Mouse (Mus musculus): ENCODE measurements around the gene Maml3. TPM values are rescaled to one million over a fixed set of nuclear protein-coding genes. Genes with fewer than 3 reads are reported as not detected.

The Maml3 gene
- polyA plus RNA-seq, 1 experiment from 2014 or later = 1.5 TPM

DNA sequence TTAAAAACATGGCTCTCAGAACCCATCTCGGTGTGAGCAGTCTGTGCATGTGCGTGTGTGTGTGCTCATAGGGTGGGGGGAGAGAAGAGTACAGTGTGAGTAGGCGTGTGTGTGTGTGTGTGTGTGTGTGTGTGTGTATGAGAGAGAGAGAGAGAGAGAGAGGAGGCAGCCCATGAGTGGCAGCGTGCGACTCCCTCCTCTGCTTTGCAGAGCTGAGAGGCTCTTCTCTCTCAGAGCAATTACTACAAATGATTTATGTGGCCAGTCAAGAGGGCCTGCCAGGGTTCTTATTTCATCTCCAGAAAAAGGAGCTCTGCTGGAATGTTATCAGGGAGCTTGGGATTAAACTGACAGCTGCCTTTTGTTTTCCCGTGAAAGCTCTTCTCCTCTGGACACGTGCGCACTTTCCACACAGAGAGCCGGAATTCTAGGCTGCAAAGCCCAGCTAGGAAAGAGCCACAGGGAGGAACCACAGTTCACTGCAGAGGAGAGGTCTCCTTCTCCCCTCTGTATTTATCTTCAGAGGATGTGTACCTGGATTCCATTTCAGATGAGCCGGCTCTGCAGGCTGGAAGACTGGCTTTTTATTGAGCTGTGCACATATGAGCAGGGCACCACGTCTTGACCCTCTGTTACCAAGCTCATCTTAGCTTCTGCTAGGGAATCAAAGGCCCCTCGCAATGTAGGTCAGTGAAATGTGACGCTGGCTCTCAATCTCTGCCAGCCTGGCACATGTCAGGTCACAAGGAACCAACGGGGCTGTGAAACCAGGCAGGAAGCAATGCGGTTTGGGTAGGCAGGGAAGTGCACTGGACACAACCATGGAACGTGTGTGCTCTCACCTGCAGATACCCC is 325.9 kb downstream of the Maml3 start:
- H3K4me2 ChIP-seq = no peak overlapping the region
- ATAC-seq = no peak
- H3K4me1 ChIP-seq = peaks cover 13% of the 10 kb centered on the region
- H3K9me3 ChIP-seq (replicated peaks) = no peaks in the 10 kb centered on the region
- no peaks in the 10 kb centered on the region for H3K36me3 ChIP-seq
- H3K27ac ChIP-seq = no peak overlapping the region
- no peak overlapping the region for H3K9ac ChIP-seq
- no peak overlapping the region for H3K4me3 ChIP-seq
- no peaks in the 10 kb centered on the region for H3K27me3 ChIP-seq (replicated peaks)
- WGBS (ENCODE audit: insufficient replicate concordance) = 56% methylated on average over 16 of the region's 16 CpGs

DNA sequence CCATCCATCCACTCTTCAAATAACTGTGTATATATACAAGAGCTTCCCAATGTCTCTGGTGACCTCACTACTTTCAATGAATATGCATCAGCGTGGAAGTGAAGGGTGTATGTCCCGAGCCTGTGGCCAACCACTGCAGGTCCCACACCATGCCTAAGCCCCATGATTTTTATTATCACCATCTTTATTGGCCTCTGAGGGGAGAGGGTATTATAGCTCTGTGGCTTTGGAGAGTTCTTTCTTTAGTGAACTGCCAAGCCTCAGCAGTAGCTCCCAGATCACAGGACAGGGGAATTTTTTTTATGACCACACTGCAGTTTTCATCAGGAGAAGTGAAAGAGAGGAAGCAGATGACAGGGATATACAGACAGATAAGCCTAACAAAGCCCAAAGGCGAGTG is 326.7 kb downstream of the Maml3 start:
- WGBS (ENCODE audit: insufficient replicate concordance) = 30% methylated on average over 3 of the region's 3 CpGs
- Histone ChIP-seq H3K27me3 (replicated peaks) (no peaks in the 10 kb centered on the region), H3K36me3 (no peaks in the 10 kb centered on the region), H3K4me1 (peaks cover 13% of the 10 kb centered on the region), H3K9me3 (replicated peaks) (no peaks in the 10 kb centered on the region), H3K9ac (no peak overlapping the region), H3K4me3 (no peak overlapping the region), H3K4me2 (no peak overlapping the region), H3K27ac (no peak overlapping the region)
- no peak for ATAC-seq

DNA sequence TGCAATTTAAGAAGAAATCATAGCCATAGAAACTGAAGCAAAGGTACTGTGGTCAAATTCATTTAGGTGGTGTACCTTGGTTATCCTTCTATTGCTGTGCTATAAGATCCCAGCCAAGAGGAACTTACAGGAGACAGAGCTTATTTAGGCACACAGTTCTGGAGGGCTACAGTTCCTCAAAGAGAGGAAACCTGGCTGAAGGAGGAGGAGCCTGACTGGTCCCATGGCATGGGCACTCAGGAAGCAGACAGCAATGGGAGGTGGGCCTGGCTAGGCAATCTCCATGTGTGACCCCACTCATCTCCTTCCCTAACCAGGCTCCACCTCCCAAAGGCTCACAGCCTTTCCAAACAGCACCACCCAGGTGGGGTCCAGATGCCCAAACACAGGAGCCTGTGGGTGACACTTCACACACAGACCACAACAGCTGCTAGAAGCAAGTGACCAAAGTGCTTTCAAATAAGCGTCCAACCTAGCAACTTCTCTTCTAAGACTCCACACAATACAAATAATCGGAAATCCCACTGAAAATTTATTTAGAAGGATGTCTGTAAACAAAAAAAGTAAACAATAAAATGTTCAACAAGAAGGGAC is 328.8 kb downstream of the Maml3 start:
- ATAC-seq = no peak
- Histone ChIP-seq H3K27me3 (replicated peaks) (no peaks in the 10 kb centered on the region), H3K9me3 (replicated peaks) (no peaks in the 10 kb centered on the region), H3K4me2 (no peak overlapping the region), H3K27ac (no peak overlapping the region), H3K4me3 (no peak overlapping the region), H3K36me3 (no peaks in the 10 kb centered on the region), H3K4me1 (peaks cover 13% of the 10 kb centered on the region), H3K9ac (no peak overlapping the region)
- 63% methylated on average over 2 of the region's 2 CpGs for WGBS (ENCODE audit: insufficient replicate concordance)

DNA sequence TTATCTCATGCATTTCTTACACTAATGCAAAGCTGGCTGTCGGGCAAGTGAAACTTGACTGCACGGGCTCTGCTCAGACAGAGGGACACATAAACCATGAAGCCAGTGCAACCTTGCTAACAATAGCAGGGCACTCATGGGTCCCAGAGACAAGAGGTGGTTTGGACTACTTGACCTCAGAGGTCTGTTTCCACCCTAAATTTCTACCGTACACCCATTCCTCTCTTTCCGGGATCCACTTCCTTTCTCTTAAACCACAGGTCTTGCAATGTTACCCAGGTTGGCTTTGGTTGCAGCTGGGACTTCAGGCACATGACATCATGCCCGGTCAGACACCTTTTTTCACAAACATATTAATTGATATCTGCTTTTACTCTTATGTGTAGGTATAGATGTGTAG is 331.3 kb downstream of the Maml3 start:
- Histone ChIP-seq H3K9ac (no peak overlapping the region), H3K4me3 (no peak overlapping the region), H3K4me2 (no peak overlapping the region), H3K9me3 (replicated peaks) (no peaks in the 10 kb centered on the region), H3K4me1 (peaks cover 6% of the 10 kb centered on the region), H3K36me3 (no peaks in the 10 kb centered on the region), H3K27ac (no peak overlapping the region), H3K27me3 (replicated peaks) (no peaks in the 10 kb centered on the region)
- no peak for ATAC-seq
- 42% methylated on average over 5 of the region's 5 CpGs for WGBS (ENCODE audit: insufficient replicate concordance)

DNA sequence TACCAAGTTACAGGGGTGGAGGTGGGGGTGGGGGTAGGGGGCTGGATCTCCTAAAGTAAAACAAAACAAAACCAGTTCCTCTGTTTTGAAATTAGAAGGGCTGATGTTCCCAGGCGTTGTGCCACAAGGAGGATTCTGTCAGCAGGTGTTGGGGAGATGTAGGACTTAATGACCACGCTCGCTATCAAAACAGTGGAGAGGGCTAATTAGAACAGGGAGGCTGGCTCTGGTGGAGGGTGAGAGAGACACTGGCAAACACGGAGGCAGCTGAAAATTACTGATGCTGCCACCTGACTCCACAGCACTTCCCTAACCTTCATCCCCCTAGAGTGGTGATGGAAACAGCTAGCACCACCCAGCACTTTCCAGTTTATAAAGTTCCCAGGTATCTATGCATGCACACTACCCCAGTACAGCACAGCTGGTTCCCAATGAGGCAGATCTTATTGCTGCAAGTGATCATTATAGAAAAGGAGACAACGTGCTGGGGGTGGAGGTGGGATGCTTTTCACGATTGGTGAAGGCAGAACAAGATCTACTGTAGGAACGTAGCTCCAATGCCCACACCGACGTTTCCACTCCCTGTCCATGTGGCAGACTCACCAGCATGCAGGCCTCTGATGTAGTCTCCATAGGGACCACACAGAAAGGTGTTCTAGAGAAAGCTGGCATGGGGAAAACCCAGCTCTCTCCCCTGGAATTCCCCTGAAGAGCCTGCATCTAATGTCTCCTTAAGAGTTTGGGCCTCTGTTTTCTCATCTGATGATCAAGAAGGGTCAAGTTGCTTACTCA is 332.8 kb downstream of the Maml3 start:
- Histone ChIP-seq H3K9ac (no peak overlapping the region), H3K36me3 (no peaks in the 10 kb centered on the region)

DNA sequence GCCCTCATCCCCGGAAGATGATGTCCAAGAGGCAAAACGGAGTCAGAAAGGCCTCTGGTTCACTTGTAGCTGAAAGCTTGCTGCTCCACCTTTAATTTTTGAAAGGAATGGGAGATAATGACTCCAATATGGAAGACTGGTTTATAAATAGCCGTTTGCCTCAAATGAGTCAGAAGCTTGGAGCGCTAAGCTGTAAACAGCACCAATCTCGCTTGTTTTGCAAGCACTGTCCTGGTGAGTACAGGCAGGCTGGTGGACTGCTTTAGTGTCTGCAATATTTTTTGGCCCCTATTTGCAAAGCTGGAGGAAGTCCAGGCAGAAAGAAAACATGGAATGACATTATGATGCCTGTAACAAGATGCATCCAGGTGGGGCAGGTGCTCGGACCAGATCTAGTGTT is 335.7 kb downstream of the Maml3 start:
- H3K27me3 ChIP-seq (replicated peaks) = no peaks in the 10 kb centered on the region
- no peaks in the 10 kb centered on the region for H3K9me3 ChIP-seq (replicated peaks)
- H3K36me3 ChIP-seq = no peaks in the 10 kb centered on the region
- H3K4me1 ChIP-seq = no peaks in the 10 kb centered on the region; the same call in none of the 2 replicates
- 79% methylated on average over 6 of the region's 6 CpGs for WGBS (ENCODE audit: insufficient replicate concordance)
- no peak for ATAC-seq
- no peak overlapping the region for H3K27ac ChIP-seq
- H3K9ac ChIP-seq = no peak overlapping the region
- no peak overlapping the region for H3K4me3 ChIP-seq
- H3K4me2 ChIP-seq = no peak overlapping the region

More for the DNA sequence above, 332.8 kb downstream of the Maml3 start:
- no peaks in the 10 kb centered on the region for H3K27me3 ChIP-seq (replicated peaks)
- no peaks in the 10 kb centered on the region; the same call in none of the 2 replicates for H3K4me1 ChIP-seq
- no peaks in the 10 kb centered on the region for H3K9me3 ChIP-seq (replicated peaks)
- WGBS (ENCODE audit: insufficient replicate concordance) = 73% methylated on average over 9 of the region's 9 CpGs
- no peak overlapping the region for H3K4me3 ChIP-seq
- H3K4me2 ChIP-seq = no peak overlapping the region
- no peak for ATAC-seq
- no peak overlapping the region for H3K27ac ChIP-seq

DNA sequence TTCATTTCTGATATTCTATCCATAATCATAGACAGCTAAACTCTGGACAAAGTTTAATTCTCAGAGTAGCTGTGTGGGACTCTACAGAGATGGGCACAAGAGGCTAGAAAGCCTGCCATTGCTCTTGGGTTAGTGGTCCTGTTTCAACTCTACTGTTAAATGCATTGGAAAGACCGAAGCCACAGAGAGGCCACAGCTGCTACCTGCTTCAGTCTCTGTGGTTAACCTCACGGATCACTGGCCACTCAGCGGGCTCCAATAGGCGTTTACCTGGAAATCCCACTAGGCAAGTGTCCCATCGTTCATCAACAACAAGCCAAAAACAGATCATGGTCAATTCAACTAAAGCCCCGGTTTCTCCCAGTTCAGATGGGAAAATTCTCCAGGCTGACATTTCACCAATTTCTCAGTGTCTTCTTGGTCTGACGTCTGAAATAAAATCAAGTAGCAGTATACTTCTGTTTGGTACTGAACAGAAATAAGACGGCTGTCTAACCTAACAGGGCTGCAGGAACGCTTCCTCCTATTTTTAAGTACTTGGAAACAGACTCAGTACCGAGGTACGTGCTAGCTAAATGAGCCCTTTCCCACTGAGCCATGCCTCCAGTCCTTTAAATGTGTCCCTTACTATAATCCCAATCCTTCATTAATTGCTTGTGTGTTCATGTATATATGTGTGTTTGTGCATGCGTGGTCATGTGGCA is 339.5 kb downstream of the Maml3 start:
- 48% methylated on average over 12 of the region's 12 CpGs for WGBS (ENCODE audit: insufficient replicate concordance)
- peaks cover 4% of the 10 kb centered on the region; the same call in 1 of the 2 replicates for H3K4me1 ChIP-seq
- ATAC-seq = no peak
- no peaks in the 10 kb centered on the region for H3K27me3 ChIP-seq (replicated peaks)
- H3K9ac ChIP-seq = no peak overlapping the region
- no peak overlapping the region for H3K4me2 ChIP-seq
- no peaks in the 10 kb centered on the region for H3K36me3 ChIP-seq
- no peaks in the 10 kb centered on the region for H3K9me3 ChIP-seq (replicated peaks)
- H3K4me3 ChIP-seq = no peak overlapping the region
- H3K27ac ChIP-seq = no peak overlapping the region

DNA sequence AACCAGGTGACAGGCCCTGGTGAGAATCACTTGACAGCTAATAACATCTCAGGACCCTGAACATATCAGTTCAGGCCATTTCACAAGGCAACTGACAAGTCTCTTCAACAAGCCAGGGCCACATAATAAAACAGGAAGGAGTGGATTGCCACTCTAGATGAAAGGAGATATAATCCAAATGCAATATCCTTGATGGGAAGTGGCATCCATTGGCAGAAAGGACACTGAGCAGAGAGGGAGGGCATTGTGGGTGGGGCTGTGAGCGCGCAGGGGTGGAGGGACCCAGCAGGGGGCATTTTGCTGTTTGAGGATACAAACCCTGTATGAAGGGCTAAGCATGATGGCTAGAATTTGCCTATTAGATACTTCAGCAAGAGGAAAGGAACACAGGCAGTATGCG is 340.7 kb downstream of the Maml3 start:
- Histone ChIP-seq H3K9ac (no peak overlapping the region), H3K4me2 (no peak overlapping the region), H3K27ac (no peak overlapping the region), H3K27me3 (replicated peaks) (no peaks in the 10 kb centered on the region), H3K4me1 (peaks cover 4% of the 10 kb centered on the region; the same call in 1 of the 2 replicates), H3K36me3 (no peaks in the 10 kb centered on the region), H3K4me3 (no peak overlapping the region), H3K9me3 (replicated peaks) (no peaks in the 10 kb centered on the region)
- no peak for ATAC-seq
- WGBS (ENCODE audit: insufficient replicate concordance) = 69% methylated on average over 3 of the region's 3 CpGs

DNA sequence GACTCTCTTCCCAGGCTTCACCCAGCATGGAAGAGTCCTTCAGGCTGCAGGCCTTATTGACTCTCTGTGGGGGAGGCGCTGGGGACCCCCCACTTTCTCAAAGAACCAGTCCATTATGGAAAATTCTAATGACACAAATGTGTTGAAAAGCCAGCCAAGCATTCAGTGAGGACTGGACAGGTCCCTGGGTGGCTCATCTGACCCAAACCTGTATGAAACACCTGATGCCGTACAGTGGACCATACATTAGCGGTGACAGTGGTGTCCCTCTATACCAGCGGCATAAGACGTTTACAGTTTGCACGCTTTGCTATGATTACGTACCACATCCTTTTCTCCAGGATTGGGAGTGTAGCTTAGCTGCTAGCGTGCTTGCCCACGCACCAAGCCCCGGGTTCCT is 342.0 kb downstream of the Maml3 start:
- no peak for ATAC-seq
- Histone ChIP-seq H3K9ac (no peak overlapping the region), H3K4me2 (no peak overlapping the region), H3K36me3 (no peaks in the 10 kb centered on the region), H3K4me1 (peaks cover 4% of the 10 kb centered on the region; the same call in 1 of the 2 replicates), H3K9me3 (replicated peaks) (no peaks in the 10 kb centered on the region), H3K4me3 (no peak overlapping the region), H3K27me3 (replicated peaks) (no peaks in the 10 kb centered on the region), H3K27ac (no peak overlapping the region)
- WGBS (ENCODE audit: insufficient replicate concordance) = 81% methylated on average over 10 of the region's 10 CpGs

DNA sequence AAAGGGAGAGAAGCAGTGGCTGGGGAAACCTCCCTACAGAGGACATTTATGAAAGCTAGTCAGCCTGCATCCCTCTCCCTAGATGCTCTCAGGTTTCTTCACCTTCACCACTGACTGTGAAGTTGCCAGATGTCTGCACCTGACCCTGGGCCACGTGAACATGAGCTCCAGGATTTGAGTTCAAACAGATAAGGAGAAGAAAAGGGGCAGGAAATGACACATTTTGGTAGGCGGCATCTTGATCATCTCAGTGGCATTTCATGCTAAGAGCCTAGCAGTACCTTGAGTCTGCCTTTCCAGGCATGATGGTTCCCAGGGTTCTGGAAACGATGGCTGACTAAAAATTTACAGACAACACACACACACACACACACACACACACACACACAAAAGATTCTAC is 345.3 kb downstream of the Maml3 start:
- Histone ChIP-seq H3K9me3 (replicated peaks) (no peaks in the 10 kb centered on the region), H3K36me3 (no peaks in the 10 kb centered on the region), H3K4me3 (no peak overlapping the region), H3K4me1 (peaks cover 11% of the 10 kb centered on the region; the same call in 1 of the 2 replicates), H3K27me3 (replicated peaks) (no peaks in the 10 kb centered on the region), H3K4me2 (no peak overlapping the region), H3K27ac (no peak overlapping the region), H3K9ac (no peak overlapping the region)
- WGBS (ENCODE audit: insufficient replicate concordance) = 41% methylated on average over 3 of the region's 3 CpGs
- ATAC-seq = no peak

DNA sequence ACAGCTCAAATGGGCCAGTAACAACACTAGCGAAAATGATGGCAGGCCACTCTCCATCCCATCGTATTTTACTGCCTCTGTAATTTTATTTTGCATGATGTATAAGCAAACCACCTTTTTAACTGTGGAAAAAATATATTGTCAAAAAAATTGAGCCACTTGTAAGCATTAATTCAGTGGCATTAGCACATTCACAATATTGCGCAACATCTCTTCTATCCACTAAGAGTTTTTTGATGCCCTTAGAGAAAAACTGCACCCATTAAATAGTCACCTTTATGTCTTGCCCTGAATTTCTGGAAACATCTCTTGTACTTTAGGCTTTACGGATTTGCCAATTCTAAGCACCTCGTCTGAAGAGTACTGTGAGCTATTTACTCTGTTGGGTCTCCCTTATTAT is 347.8 kb downstream of the Maml3 start:
- no peaks in the 10 kb centered on the region for H3K27me3 ChIP-seq (replicated peaks)
- WGBS (ENCODE audit: insufficient replicate concordance) = 83% methylated on average over 5 of the region's 5 CpGs
- no peak for ATAC-seq
- no peaks in the 10 kb centered on the region for H3K36me3 ChIP-seq
- peaks cover 10% of the 10 kb centered on the region; the same call in 1 of the 2 replicates for H3K4me1 ChIP-seq
- H3K9me3 ChIP-seq (replicated peaks) = no peaks in the 10 kb centered on the region
- H3K9ac ChIP-seq = no peak overlapping the region
- no peak overlapping the region for H3K4me2 ChIP-seq
- H3K27ac ChIP-seq = no peak overlapping the region
- H3K4me3 ChIP-seq = no peak overlapping the region

Measured in liver, embryonic 12.5 days (tissue).